Mouse (Mus musculus) cerebellum, postnatal 25 days (tissue): ENCODE data around the gene Dimt1.
"Not testable (repeated sequence)": the region's sequence is repeated elsewhere in the genome, so short reads cannot be mapped to it uniquely, and the experiment has no call there.

Source experiments
- DNase-seq, 2 experiments: peaks; one replicate each; pipeline ENCODE4 v3.0.0; 2021; ENCODE audit warnings: mixed read lengths in 2 of 2

Dimt1 gene

DNA sequence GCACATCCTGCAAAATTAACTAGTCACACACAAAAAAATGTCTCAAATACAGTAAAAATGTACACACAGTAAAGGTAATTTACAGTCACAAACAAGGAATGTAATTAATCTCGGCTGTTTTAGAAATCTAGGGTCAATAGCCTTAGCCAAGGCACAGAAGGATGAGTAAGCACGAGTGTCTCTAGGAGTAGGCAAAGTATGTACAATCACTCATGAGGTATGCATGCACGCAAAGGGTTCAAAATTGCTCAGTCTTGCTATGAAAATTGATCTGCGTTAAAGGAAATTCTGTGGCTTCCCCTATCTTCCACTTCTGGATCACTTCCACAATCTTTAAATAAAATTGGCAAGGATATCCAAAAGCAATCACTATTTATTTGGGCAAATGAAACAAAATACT is 14.6 kb downstream of the Dimt1 start:
- no peak for DNase-seq

DNA sequence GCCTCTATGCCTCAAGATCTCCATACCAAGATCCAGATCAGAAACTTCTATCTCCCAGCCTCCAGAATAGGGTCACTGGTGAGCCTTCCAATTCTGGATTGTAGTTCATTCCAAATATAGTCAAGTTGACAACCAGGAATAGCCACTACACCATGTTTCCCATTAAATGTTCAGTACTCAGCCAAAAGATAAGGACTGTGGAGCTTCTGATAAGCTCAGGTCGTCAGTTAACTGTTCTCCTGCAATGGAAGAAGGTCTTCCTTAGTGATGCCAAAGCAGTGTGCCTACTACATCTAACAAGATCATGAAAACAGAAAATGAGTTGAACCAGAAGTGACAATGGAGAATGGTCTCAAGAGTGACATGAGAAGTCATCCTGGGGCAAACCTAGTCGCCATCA is 50.0 kb downstream of the Dimt1 start:
- no peak for DNase-seq

- not testable (repeated sequence) for DNase-seq
These were observed 50.6 kb downstream of the Dimt1 start for GRCm38 (mm10) chr13:106997557-106997956.

GRCm38 (mm10) chr13:106998026-106998425 is 51.1 kb downstream of the Dimt1 start:
- DNase-seq: peak; percentile 25 to 42

GRCm38 (mm10) chr13:106998671-106999070 is 51.7 kb downstream of the Dimt1 start:
- no peak for DNase-seq

- no peak for DNase-seq
These were observed 56.3 kb downstream of the Dimt1 start for GRCm38 (mm10) chr13:107003211-107003610.

DNA sequence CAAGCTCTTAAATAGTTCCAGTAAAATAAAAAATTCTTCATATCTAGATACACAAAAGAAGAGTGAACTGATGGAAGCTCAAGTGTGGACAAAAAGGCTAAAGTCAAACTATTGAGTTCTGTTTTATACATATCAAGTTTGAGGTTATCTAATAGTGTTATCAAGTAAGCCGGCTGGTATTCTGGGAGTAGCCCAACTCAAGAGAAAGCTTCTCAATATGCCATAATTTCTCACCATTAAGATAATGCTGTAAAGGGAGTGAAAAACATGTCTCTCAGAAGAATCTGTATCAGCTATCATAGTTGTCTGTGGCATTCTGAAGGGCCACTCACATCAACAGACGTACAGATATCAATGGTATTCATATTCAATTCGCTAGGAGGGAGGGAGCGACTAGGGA is 61.2 kb downstream of the Dimt1 start:
- no peak for DNase-seq
